Mouse (Mus musculus) E14TG2a.4 (cell line): ENCODE data around the gene Gm614.

Source experiments
- CTCF ChIP-seq: conservative IDR thresholded peaks from 2 replicates; pipeline ENCODE4 v1.5.1; 2014; ENCODE audit warnings: low read length
- NANOG ChIP-seq: IDR thresholded peaks from 2 replicates; pipeline ENCODE4 v1.6.1; 2014; ENCODE audit warnings: borderline replicate concordance, low read length, mixed read lengths
- POU5F1 ChIP-seq: IDR thresholded peaks from 2 replicates; pipeline ENCODE4 v1.6.1; 2014; ENCODE audit warnings: low read length, borderline replicate concordance

GRCm38 (mm10) chrX:101266631-101267030, 2.8 kb upstream of the Gm614 start:
- no peak for TF ChIP-seq CTCF
- no peak for TF ChIP-seq POU5F1
- no peak for TF ChIP-seq NANOG
